Mouse (Mus musculus) liver, embryonic 14.5 days (tissue): ENCODE data around the gene Klhl29.

Experiments
- CTCF ChIP-seq: IDR thresholded peaks from 2 replicates; pipeline ENCODE4 v1.5.1; 2016; ENCODE audit warnings: antibody characterized with exemption, low read depth, control low read depth
- EP300 ChIP-seq: IDR thresholded peaks from 2 replicates; pipeline ENCODE4 v1.6.1; 2016; ENCODE audit warnings: antibody characterized with exemption, low read depth

DNA sequence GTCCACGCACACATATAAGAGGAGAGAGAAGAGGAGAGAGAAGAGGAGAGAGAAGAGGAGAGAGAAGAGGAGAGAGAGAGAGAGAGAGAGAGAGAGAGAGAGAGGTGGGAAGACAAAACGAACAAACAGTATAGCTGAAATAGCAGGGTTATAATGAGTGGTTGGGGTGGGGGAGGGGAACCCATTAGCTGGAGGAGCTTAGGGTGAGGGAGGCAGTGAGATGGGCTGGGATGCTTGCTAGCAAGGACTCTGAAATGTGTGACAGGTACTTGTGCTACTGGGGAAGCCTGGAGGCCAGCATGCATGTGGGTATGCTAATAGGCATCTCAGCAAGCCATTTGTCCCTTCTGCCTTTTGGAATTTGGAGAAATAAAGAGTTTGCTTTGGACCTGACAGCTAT is 122.9 kb downstream of the Klhl29 start:
- no peak for TF ChIP-seq CTCF
- no peak for TF ChIP-seq EP300
